Mouse (Mus musculus): ENCODE data around the gene Il16. TPM values are rescaled to one million over a fixed set of nuclear protein-coding genes. Genes with fewer than 3 reads are reported as not detected.

Il16 gene
- polyA plus RNA-seq, 1 experiment from 2014 or later = 2.5 TPM

DNA sequence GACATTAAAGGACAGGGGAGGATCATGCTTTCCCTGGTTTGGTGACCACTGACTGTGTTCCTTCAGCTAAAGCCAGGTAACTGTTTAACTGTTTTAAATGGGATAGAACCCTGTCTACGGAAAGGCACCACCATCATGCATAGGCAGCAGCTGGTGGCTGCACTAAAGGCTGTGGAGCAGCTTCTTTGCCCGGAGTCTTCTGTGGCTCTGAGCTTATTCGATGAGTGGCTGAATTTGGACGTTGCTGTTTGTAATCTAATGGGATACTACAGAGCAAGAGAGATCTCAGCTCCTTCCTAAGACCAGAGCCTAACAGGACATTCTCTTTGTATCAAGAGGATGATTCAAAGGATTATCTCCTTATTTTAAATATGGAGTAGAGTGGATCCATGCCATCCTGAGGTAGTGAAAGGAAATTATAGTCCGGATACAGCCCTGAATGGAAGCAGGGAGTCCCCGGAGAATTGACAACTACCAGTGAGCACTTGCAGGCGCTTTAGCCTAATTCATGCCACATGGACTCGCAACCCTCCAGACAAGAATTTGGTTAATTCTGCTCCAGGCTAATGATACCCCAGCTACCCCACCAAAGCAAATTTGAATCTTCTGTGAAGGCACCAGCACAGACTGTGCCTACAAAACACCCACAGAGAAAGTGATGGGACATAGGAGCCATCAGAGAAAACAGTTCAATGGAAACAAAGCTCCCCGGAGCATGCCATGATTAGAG lies 42.3 kb downstream of the Il16 start:
- TF ChIP-seq CTCF (IDR thresholded peaks at IDR 0.05; ENCODE audit: low read depth) = no peak
- ATAC-seq = no peak
- 83% methylated on average over 9 of the region's 9 CpGs for WGBS

DNA sequence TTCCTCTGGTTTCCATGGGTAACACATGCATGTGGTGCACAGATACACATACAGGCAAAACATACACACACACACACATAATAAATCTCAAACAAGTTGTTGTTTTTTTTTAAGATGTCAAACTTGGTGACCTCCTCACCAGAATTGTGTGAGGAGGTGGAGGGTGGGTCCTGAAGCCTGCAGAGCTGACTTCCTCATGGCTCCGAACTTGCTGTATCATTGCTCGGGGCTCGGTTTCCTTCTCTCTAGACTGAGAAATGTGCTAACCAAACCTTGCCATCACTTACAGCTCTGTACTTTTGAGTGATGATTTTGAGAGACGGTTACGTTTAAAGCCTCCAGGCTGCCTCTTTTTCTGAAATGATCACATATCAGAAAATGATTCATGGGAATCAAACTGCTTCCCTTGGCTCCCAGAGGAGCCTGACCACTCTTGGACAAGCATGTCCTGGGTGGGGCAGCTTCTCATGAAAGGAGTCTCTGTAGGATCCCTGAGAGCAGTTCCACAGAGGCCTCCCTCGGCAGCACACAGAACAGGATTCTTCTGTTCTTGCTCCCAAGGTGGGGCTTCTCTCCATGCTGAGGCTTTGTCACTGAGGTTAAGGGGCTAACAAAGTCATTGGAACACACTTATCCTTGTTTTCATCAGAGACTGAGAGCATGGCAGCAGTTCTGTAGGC lies 46.3 kb downstream of the Il16 start:
- H3K36me3 ChIP-seq (ENCODE audit: control insufficient read depth, insufficient read depth) = no peaks in the 10 kb centered on the region
- no peak overlapping the region for H3K27ac ChIP-seq (ENCODE audit: low read depth, low read length)
- no peaks in the 10 kb centered on the region for H3K27me3 ChIP-seq (replicated peaks; ENCODE audit: control insufficient read depth, insufficient read depth, low read length)
- no peak overlapping the region for H3K4me2 ChIP-seq (replicated peaks; ENCODE audit: low read depth)
- ATAC-seq = no peak
- TF ChIP-seq CTCF (IDR thresholded peaks at IDR 0.05; ENCODE audit: low read depth) = no peak
- 75% methylated on average over 6 of the region's 6 CpGs for WGBS
- H3K4me1 ChIP-seq (replicated peaks; ENCODE audit: control insufficient read depth, insufficient read depth, low read length) = no peaks in the 10 kb centered on the region
- no peak overlapping the region for H3K9ac ChIP-seq (ENCODE audit: low read depth, low read length)
- H3K4me3 ChIP-seq (ENCODE audit: low read depth, low read length) = no peak overlapping the region
- H3K9me3 ChIP-seq (ENCODE audit: control insufficient read depth) = no peaks in the 10 kb centered on the region

More for the DNA sequence above, 42.3 kb downstream of the Il16 start:
- no peaks in the 10 kb centered on the region for H3K36me3 ChIP-seq (ENCODE audit: control insufficient read depth, insufficient read depth)
- no peaks in the 10 kb centered on the region for H3K9me3 ChIP-seq (ENCODE audit: control insufficient read depth)
- H3K4me1 ChIP-seq (replicated peaks; ENCODE audit: control insufficient read depth, insufficient read depth, low read length) = no peaks in the 10 kb centered on the region
- no peak overlapping the region for H3K9ac ChIP-seq (ENCODE audit: low read depth, low read length)
- H3K4me2 ChIP-seq (replicated peaks; ENCODE audit: low read depth) = no peak overlapping the region
- no peak overlapping the region for H3K27ac ChIP-seq (ENCODE audit: low read depth, low read length)
- no peaks in the 10 kb centered on the region for H3K27me3 ChIP-seq (replicated peaks; ENCODE audit: control insufficient read depth, insufficient read depth, low read length)
- H3K4me3 ChIP-seq (ENCODE audit: low read depth, low read length) = no peak overlapping the region

DNA sequence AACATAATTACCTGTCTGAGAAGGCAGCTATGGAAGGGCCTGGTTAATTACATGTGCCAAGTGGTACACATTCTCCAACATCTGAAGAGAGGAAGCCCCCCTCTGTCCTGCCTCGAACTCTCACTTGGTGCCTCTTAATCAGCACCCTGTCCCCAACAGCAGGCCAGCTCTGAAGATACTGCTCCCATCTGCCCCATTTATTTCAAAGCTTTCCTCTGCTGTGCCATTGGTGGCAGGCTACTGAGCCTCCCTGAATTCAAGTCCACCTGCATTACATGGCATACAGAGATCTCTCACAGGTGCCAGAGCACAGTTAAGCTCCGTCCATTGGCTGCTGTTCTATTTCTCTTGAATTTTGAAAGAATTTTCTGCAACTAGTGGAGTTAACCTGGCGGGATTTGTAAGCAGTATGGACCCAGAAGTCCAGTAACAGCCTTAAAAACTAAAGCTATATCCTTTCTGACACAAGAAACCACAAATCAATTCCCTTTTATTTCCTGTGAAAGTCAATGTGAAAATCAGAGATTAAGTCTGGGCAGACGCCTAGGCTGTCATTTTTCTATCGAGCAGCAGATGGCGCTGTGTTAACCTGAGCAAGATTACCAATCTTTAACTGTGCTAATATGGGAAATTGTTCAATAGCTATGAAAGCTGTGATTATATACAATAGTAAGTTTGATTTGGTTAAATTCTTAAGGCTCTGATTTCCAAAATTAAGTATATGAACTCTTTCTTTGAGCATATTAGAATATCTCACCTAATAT lies 49.9 kb downstream of the Il16 start:
- Histone ChIP-seq H3K9me3 (ENCODE audit: control insufficient read depth) (no peaks in the 10 kb centered on the region), H3K9ac (ENCODE audit: low read depth, low read length) (no peak overlapping the region), H3K27me3 (replicated peaks; ENCODE audit: control insufficient read depth, insufficient read depth, low read length) (no peaks in the 10 kb centered on the region), H3K4me3 (ENCODE audit: low read depth, low read length) (no peak overlapping the region), H3K4me1 (replicated peaks; ENCODE audit: control insufficient read depth, insufficient read depth, low read length) (no peaks in the 10 kb centered on the region), H3K27ac (ENCODE audit: low read depth, low read length) (no peak overlapping the region), H3K4me2 (replicated peaks; ENCODE audit: low read depth) (no peak overlapping the region), H3K36me3 (ENCODE audit: control insufficient read depth, insufficient read depth) (no peaks in the 10 kb centered on the region)
- TF ChIP-seq CTCF (IDR thresholded peaks at IDR 0.05; ENCODE audit: low read depth) = peak; percentile 81
- ATAC-seq = no peak
- WGBS = 31% methylated on average over 6 of the region's 6 CpGs

DNA sequence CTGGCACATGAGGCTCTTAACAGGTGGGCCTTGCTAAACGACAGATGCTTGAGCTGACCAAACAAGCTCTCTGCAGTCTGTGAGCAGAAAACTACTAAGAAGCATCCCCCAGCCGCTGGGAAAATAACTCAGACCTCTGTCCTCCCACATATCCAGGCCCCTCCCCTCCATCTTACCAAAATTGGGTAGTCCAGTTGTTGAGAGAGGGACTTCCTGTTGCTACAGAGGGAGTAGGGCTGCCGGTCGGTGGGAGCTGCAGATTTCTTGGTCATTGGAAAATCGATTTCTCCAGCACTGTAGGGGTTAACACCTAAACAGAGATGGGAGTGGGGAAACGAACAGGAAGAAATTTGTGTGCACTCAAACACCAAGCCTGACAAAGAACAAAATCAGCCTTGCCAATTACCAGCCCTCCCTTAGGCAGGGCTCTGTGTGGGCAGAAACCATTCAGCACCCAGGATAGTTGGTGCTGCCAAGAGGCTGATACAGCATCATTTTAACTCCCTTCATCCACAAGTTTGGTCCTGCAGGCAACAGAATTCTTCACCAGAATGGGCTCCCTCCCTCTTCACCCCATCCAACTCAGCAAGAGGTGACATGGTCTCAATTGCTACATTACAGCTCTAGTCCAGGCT lies 62.8 kb downstream of the Il16 start:
- H3K4me2 ChIP-seq (replicated peaks; ENCODE audit: low read depth) = no peak overlapping the region
- no peaks in the 10 kb centered on the region for H3K36me3 ChIP-seq (ENCODE audit: control insufficient read depth, insufficient read depth)
- TF ChIP-seq CTCF (IDR thresholded peaks at IDR 0.05; ENCODE audit: low read depth) = no peak
- no peak for ATAC-seq
- no peak overlapping the region for H3K9ac ChIP-seq (ENCODE audit: low read depth, low read length)
- no peaks in the 10 kb centered on the region for H3K9me3 ChIP-seq (ENCODE audit: control insufficient read depth)
- 35% methylated on average over 6 of the region's 6 CpGs for WGBS
- no peaks in the 10 kb centered on the region for H3K4me1 ChIP-seq (replicated peaks; ENCODE audit: control insufficient read depth, insufficient read depth, low read length)
- no peaks in the 10 kb centered on the region for H3K27me3 ChIP-seq (replicated peaks; ENCODE audit: control insufficient read depth, insufficient read depth, low read length)
- no peak overlapping the region for H3K4me3 ChIP-seq (ENCODE audit: low read depth, low read length)
- H3K27ac ChIP-seq (ENCODE audit: low read depth, low read length) = no peak overlapping the region

DNA sequence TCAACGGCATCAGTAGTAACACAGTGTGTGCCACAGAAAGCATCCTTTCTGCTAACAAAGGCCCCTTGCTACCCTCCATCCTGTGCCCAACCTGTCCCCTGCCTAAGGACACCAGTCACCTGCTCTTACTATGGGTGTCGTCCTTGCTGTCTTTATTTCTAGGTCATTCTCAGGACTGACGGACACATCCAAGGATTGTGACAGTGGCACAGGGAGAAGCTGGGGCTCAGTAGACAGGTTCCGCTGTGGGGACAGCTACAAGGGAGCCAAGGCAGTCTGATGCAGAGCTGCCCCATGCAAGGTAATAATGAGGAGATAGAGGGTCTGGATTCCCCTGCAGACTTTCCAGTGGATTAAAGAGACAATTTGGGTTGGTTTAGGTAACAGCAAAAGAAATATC lies 67.0 kb downstream of the Il16 start:
- Histone ChIP-seq H3K4me2 (replicated peaks; ENCODE audit: low read depth) (no peak overlapping the region), H3K27ac (ENCODE audit: low read depth, low read length) (no peak overlapping the region), H3K27me3 (replicated peaks; ENCODE audit: control insufficient read depth, insufficient read depth, low read length) (no peaks in the 10 kb centered on the region), H3K36me3 (ENCODE audit: control insufficient read depth, insufficient read depth) (no peaks in the 10 kb centered on the region), H3K9me3 (ENCODE audit: control insufficient read depth) (no peaks in the 10 kb centered on the region), H3K4me3 (ENCODE audit: low read depth, low read length) (no peak overlapping the region), H3K4me1 (replicated peaks; ENCODE audit: control insufficient read depth, insufficient read depth, low read length) (no peaks in the 10 kb centered on the region), H3K9ac (ENCODE audit: low read depth, low read length) (no peak overlapping the region)
- no peak for ATAC-seq
- 87% methylated on average over 4 of the region's 4 CpGs for WGBS
- TF ChIP-seq CTCF (IDR thresholded peaks at IDR 0.05; ENCODE audit: low read depth) = no peak

DNA sequence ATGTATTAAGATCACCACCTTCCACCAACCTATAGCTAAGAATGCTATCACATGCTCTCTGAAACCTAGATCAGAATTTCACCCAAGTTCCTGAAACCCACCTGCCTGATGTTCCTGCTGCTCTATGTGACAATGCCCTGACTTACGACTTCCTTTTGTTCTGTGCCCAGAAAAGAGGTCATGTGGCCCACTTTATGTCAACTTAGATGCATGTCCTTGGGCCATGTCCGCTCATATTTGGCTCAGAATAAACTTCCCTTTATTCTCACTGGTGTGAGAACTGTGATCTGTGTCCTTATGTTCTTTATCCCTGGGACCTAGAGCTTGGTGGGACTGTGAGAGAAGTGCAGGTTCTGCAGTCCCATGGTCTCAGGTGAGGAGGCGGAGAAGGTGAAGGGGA lies 68.2 kb downstream of the Il16 start:
- Histone ChIP-seq H3K4me2 (replicated peaks; ENCODE audit: low read depth) (no peak overlapping the region), H3K27me3 (replicated peaks; ENCODE audit: control insufficient read depth, insufficient read depth, low read length) (no peaks in the 10 kb centered on the region), H3K4me3 (ENCODE audit: low read depth, low read length) (no peak overlapping the region), H3K4me1 (replicated peaks; ENCODE audit: control insufficient read depth, insufficient read depth, low read length) (no peaks in the 10 kb centered on the region), H3K9me3 (ENCODE audit: control insufficient read depth) (no peaks in the 10 kb centered on the region), H3K36me3 (ENCODE audit: control insufficient read depth, insufficient read depth) (no peaks in the 10 kb centered on the region), H3K9ac (ENCODE audit: low read depth, low read length) (no peak overlapping the region), H3K27ac (ENCODE audit: low read depth, low read length) (no peak overlapping the region)
- no peak for ATAC-seq
- WGBS = 75% methylated on average over 3 of the region's 3 CpGs
- TF ChIP-seq CTCF (IDR thresholded peaks at IDR 0.05; ENCODE audit: low read depth) = no peak

Data from intestine, postnatal 0 days (tissue).